Mouse (Mus musculus): Measurements from ENCODE around the gene Vsig8.

DNA sequence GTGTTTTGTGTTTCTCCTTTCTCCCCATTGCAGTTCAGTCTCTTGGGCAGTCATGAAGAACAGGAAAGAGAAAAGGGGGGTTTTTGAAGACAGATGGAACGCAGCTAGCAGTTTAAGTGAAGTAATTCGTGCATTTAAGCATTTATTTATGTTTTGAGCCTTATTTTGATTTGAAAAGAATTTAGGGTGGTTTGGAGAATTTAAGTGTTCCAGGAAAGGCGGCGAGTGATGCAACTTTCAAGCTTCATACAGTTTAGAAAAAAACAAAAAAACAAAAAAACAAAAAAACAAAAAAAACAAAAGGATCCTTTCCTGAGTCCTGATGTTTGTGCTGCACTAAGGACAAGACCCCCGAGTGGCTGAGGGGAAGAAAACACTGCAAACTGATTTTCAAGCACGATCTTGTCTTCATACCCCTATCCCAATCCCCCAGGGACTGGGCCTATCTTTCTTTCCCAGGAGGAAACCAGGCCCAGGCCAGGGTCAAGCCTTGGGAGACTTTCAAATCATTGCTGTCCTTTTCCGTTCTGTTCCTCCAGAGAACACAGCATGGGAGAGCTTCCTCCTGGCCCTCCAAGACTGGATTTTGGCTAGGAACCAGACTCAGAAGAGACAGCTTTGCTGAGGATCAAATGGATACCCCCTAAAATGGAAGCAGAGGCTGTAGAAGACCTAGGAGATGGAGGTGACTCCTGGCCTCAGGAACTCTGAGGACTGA is 41.0 kb upstream of the Vsig8 start:
- TF ChIP-seq POLR2A (IDR thresholded peaks at IDR 0.05; ENCODE audit: control insufficient read depth, low read depth, low read length), result no peak
- TF ChIP-seq CTCF (IDR thresholded peaks at IDR 0.05; ENCODE audit: control insufficient read depth, insufficient read depth, insufficient replicate concordance, low read depth, low read length), result no peak
